Mouse (Mus musculus) hindbrain, postnatal 0 days (tissue): ENCODE data around the gene Ap2a1. TPM values are rescaled to one million over a fixed set of nuclear protein-coding genes. Genes with fewer than 3 reads are reported as not detected.

Experiments
- ATAC-seq: fragments of 200-750 bp; cut with Nextera tagmentation; 2 replicates; pipeline ENCODE4 v1.8.0; 2017; ENCODE audit warnings: mild to moderate bottlenecking, moderate TSS enrichment, moderate library complexity
- DNase-seq: peaks from one replicate; pipeline ENCODE4 v3.0.0-alpha.2; 2015; ENCODE audit warnings: low spot score
- H3K27ac ChIP-seq: fragments of 300-500 bp; sonication (generic); 2 replicates; pipeline ENCODE4 v1.5.1; 2014; ENCODE audit warnings: mild to moderate bottlenecking
- H3K27me3 ChIP-seq: fragments of 300-500 bp; sonication (generic); 2 replicates; pipeline ENCODE4 v1.6.1; 2014; ENCODE audit warnings: low read length, mixed read lengths; ENCODE audit not compliant: insufficient read depth
- H3K36me3 ChIP-seq: fragments of 300-500 bp; sonication (generic); 2 replicates; pipeline ENCODE4 v1.6.1; 2014; ENCODE audit warnings: low read length, mixed read lengths; ENCODE audit not compliant: insufficient read depth
- H3K4me1 ChIP-seq: fragments of 300-500 bp; sonication (generic); 2 replicates; pipeline ENCODE4 v1.6.1; 2014; ENCODE audit warnings: antibody characterized with exemption, low read length, mixed read lengths; ENCODE audit not compliant: insufficient read depth
- H3K4me2 ChIP-seq: fragments of 300-500 bp; sonication (generic); 2 replicates; pipeline ENCODE4 v1.6.1; 2014; ENCODE audit warnings: low read depth, mild to moderate bottlenecking, low read length, moderate library complexity, mixed read lengths
- H3K4me3 ChIP-seq: fragments of 300-500 bp; sonication (generic); 2 replicates; pipeline ENCODE4 v1.5.1; 2014; ENCODE audit warnings: low read length
- H3K9ac ChIP-seq: fragments of 300-500 bp; sonication (generic); replicated peaks from 2 replicates; pipeline ENCODE4 v1.6.1; 2014; ENCODE audit warnings: mild to moderate bottlenecking, low read length, moderate library complexity, mixed read lengths
- H3K9me3 ChIP-seq: fragments of 300-500 bp; sonication (generic); 2 replicates; pipeline ENCODE4 v1.6.1; 2016; ENCODE audit warnings: low read length, mixed read lengths
- CTCF ChIP-seq: IDR thresholded peaks from 2 replicates; pipeline ENCODE4 v1.5.1; 2016; ENCODE audit warnings: antibody characterized with exemption, control low read depth, low read depth
- WGBS: fragments of 180-500 bp; shearing (Covaris S2); extraction: QIAGEN DNeasy Blood & Tissue Kit; methylation state at CpG from one replicate; pipeline ENCODE4 v1.1.7; 2014; 5-methylcytosine and 5-hydroxymethylcytosine counted together
- polyA plus RNA-seq: library from polyadenylated mRNA; unstranded; fragments of >200 nt; fragmentation: Nextera tagmentation; extraction: Ambion mirVana; gene quantifications from 2 replicates; pipeline ENCODE4 v1.2.1, GENCODE M21; 2015
- total RNA-seq: library from RNA; depleted of rRNA; stranded (reverse); fragments of >200 nt; gene quantifications from 2 replicates; pipeline ENCODE4 v1.2.3, GENCODE M21; 2014

The Ap2a1 gene
- total and polyA plus RNA-seq, 2 experiments from 2014 or later: 115 to 255 TPM

GRCm38 (mm10) chr7:44864595-44865542, 64.4 kb downstream of the Ap2a1 start:
- Histone ChIP-seq H3K27ac (peak overlapping the region; percentile 70; the same call in 1 of the 2 replicates), H3K9me3 (no peaks in the 10 kb centered on the region), H3K27me3 (no peaks in the 10 kb centered on the region), H3K4me2 (no peak overlapping the region), H3K9ac (peak overlapping the region; percentile 2; the same call in 1 of the 2 replicates), H3K36me3 (peaks cover 27% of the 10 kb centered on the region), H3K4me3 (no peak overlapping the region), H3K4me1 (peaks cover 25% of the 10 kb centered on the region)
- no peak for TF ChIP-seq CTCF
- ATAC-seq (no peak), DNase-seq (no peak)
- 69% methylated on average over 24 of the region's 24 CpGs for WGBS

- ATAC-seq (no peak), DNase-seq (no peak)
- no peaks in the 10 kb centered on the region for H3K27me3 ChIP-seq
- H3K9ac ChIP-seq: no peak overlapping the region
- 81% methylated on average over 11 of the region's 11 CpGs for WGBS
- H3K27ac ChIP-seq: no peak overlapping the region
- H3K4me1 ChIP-seq: peaks cover 25% of the 10 kb centered on the region
- no peaks in the 10 kb centered on the region for H3K9me3 ChIP-seq
- peaks cover 27% of the 10 kb centered on the region for H3K36me3 ChIP-seq
- no peak overlapping the region for H3K4me2 ChIP-seq
- H3K4me3 ChIP-seq: no peak overlapping the region
- no peak for TF ChIP-seq CTCF
Measured at GRCm38 (mm10) chr7:44863982-44864494, 65.3 kb downstream of the Ap2a1 start.

GRCm38 (mm10) chr7:44863210-44863609, 66.1 kb downstream of the Ap2a1 start:
- ATAC-seq: no peak
- H3K9ac ChIP-seq: no peak overlapping the region
- H3K27ac ChIP-seq: no peak overlapping the region
- H3K4me1 ChIP-seq: peaks cover 27% of the 10 kb centered on the region
- no peak for DNase-seq
- no peaks in the 10 kb centered on the region for H3K27me3 ChIP-seq
- H3K9me3 ChIP-seq: no peaks in the 10 kb centered on the region
- no peak for TF ChIP-seq CTCF
- H3K4me2 ChIP-seq: no peak overlapping the region
- H3K4me3 ChIP-seq: no peak overlapping the region
- peaks cover 27% of the 10 kb centered on the region for H3K36me3 ChIP-seq
- WGBS: 91% methylated on average over 14 of the region's 14 CpGs

GRCm38 (mm10) chr7:44862434-44862833, 66.9 kb downstream of the Ap2a1 start:
- ATAC-seq (no peak), DNase-seq (no peak)
- no peak overlapping the region for H3K4me2 ChIP-seq
- no peaks in the 10 kb centered on the region for H3K9me3 ChIP-seq
- H3K9ac ChIP-seq: no peak overlapping the region
- H3K4me3 ChIP-seq: no peak overlapping the region
- WGBS: 79% methylated on average over 8 of the region's 8 CpGs
- H3K27ac ChIP-seq: no peak overlapping the region
- H3K27me3 ChIP-seq: no peaks in the 10 kb centered on the region
- peaks cover 23% of the 10 kb centered on the region for H3K4me1 ChIP-seq
- peaks cover 27% of the 10 kb centered on the region for H3K36me3 ChIP-seq
- no peak for TF ChIP-seq CTCF

- no peak for ATAC-seq
- no peak for DNase-seq
- no peaks in the 10 kb centered on the region for H3K27me3 ChIP-seq
- TF ChIP-seq CTCF: 0 out of 2 replicates have a peak, but pooled peaks have one; percentile 13
- peaks cover 27% of the 10 kb centered on the region for H3K36me3 ChIP-seq
- no peak overlapping the region for H3K4me2 ChIP-seq
- H3K27ac ChIP-seq: peak overlapping the region; percentile 36; the same call in 1 of the 2 replicates
- H3K9ac ChIP-seq: no peak overlapping the region
- no peaks in the 10 kb centered on the region for H3K9me3 ChIP-seq
- WGBS: 70% methylated on average over 14 of the region's 14 CpGs
- H3K4me1 ChIP-seq: peaks cover 13% of the 10 kb centered on the region
- no peak overlapping the region for H3K4me3 ChIP-seq
Measured at GRCm38 (mm10) chr7:44861429-44861816, 67.9 kb downstream of the Ap2a1 start.

- Histone ChIP-seq H3K9me3 (no peaks in the 10 kb centered on the region), H3K27ac (peak overlapping the region; percentile 36; the same call in 1 of the 2 replicates), H3K4me2 (no peak overlapping the region), H3K4me3 (no peak overlapping the region), H3K27me3 (no peaks in the 10 kb centered on the region), H3K9ac (no peak overlapping the region), H3K36me3 (peaks cover 27% of the 10 kb centered on the region), H3K4me1 (peaks cover 7% of the 10 kb centered on the region)
- TF ChIP-seq CTCF: peak; percentile 94
- peak; percentile 87 for DNase-seq
- ATAC-seq: peak; percentile 48
- 51% methylated on average over 22 of the region's 22 CpGs for WGBS
Measured at GRCm38 (mm10) chr7:44860576-44861428, 68.5 kb downstream of the Ap2a1 start.
